In genomic region chr14:118682339-118683034, GRCm38 (mm10) we compare ENCODE assay signal across 16 mouse cellular contexts. TPM values are rescaled to one million over a fixed set of nuclear protein-coding genes. Genes with fewer than 3 reads are reported as not detected.
DNase-seq lines count a peak whose midpoint lies in the region; ATAC-seq and TF ChIP-seq lines count a peak whose summit lies in the region.
"Had no signal": no experiment of that assay in that cellular context is flagged by ENCODE, and none has a peak within 500 bp of the region (broad histone marks: within the 10 kb centered on the region; RNA-seq: fewer than 3 reads in every experiment).

No protein-coding gene starts in this region.

- no peak overlapping the region for H3K4me2 ChIP-seq in forebrain, postnatal 0 days (ENCODE audit: low read depth)
- H3K4me2 ChIP-seq: heart, embryonic 12.5 days; hindbrain, embryonic 13.5 days; limb, embryonic 15.5 days; neural tube, embryonic 15.5 days had no signal

- DNase-seq in forebrain, embryonic 10.5 days (ENCODE audit: extremely low spot score, low spot score), result no peak
- DNase-seq in forebrain, postnatal 0 days, result no peak
- peak; percentile 76 for DNase-seq in Muller cell, postnatal 12 days (ENCODE audit: inconsistent ontology term)
- DNase-seq in forelimb bud, embryonic 11.5 days (ENCODE audit: low read depth, low spot score), result peak; percentile 20
- DNase-seq in spleen, adult 18-20 months, result no peak
- DNase-seq in spleen, adult 12 weeks (ENCODE audit: low spot score), result no peak
- no peak for DNase-seq in embryo, embryonic 10.5 days (ENCODE audit: low spot score)
- DNase-seq: cerebellum, postnatal 25 days; layer of hippocampus, postnatal 36 days had no signal

- no peak for TF ChIP-seq CTCF in forebrain, postnatal 0 days (IDR thresholded peaks at IDR 0.05; ENCODE audit: low read depth)

- H3K9me3 ChIP-seq in forebrain, embryonic 10.5 days, result no peaks in the 10 kb centered on the region
- no peaks in the 10 kb centered on the region for H3K9me3 ChIP-seq in forebrain, postnatal 0 days (ENCODE audit: low read length)
- H3K9me3 ChIP-seq: G1E; heart, embryonic 12.5 days; hindbrain, embryonic 13.5 days; limb, embryonic 15.5 days; neural tube, embryonic 15.5 days had no signal

- 0 out of 2 replicates have a peak overlapping the region, but pooled peaks have one; percentile 8 for H3K27ac ChIP-seq in forebrain, embryonic 10.5 days
- H3K27ac ChIP-seq in forebrain, postnatal 0 days (ENCODE audit: low read depth, low read length), result no peak overlapping the region
- H3K27ac ChIP-seq: hindbrain, embryonic 13.5 days; limb, embryonic 15.5 days; neural tube, embryonic 15.5 days had no signal

- H3K9ac ChIP-seq in forebrain, postnatal 0 days, result no peak overlapping the region
- H3K9ac ChIP-seq: heart, embryonic 12.5 days; hindbrain, embryonic 13.5 days; limb, embryonic 15.5 days; neural tube, embryonic 15.5 days had no signal

- no peak for ATAC-seq in forebrain, postnatal 0 days
- 0 out of 2 replicates have a peak, but pooled peaks have one; percentile 35 for ATAC-seq in megakaryocyte, adult 5-6 weeks (ENCODE audit: poor library complexity, severe bottlenecking)

- no peak overlapping the region for H3K4me3 ChIP-seq in forebrain, embryonic 10.5 days
- no peak overlapping the region for H3K4me3 ChIP-seq in forebrain, postnatal 0 days (ENCODE audit: low read depth, low read length)
- H3K4me3 ChIP-seq: heart, embryonic 12.5 days; hindbrain, embryonic 13.5 days; limb, embryonic 15.5 days; megakaryocyte, embryonic 14.5 days; neural tube, embryonic 15.5 days had no signal

- H3K36me3 ChIP-seq in forebrain, embryonic 10.5 days (replicated peaks), result no peaks in the 10 kb centered on the region
- no peaks in the 10 kb centered on the region for H3K36me3 ChIP-seq in forebrain, postnatal 0 days (ENCODE audit: insufficient read depth)
- H3K36me3 ChIP-seq: heart, embryonic 12.5 days; hindbrain, embryonic 13.5 days; limb, embryonic 15.5 days; neural tube, embryonic 15.5 days had no signal

- peaks cover 11% of the 10 kb centered on the region for H3K4me1 ChIP-seq in forebrain, embryonic 10.5 days
- H3K4me1 ChIP-seq in forebrain, postnatal 0 days (ENCODE audit: insufficient read depth), result 0 out of 2 replicates have a peak, but pooled peaks cover 3% of the 10 kb centered on the region
- H3K4me1 ChIP-seq: heart, embryonic 12.5 days; hindbrain, embryonic 13.5 days; limb, embryonic 15.5 days; neural tube, embryonic 15.5 days had no signal

- WGBS in forebrain, embryonic 10.5 days, result 80% methylated on average over 10 of the region's 10 CpGs
- WGBS in forebrain, postnatal 0 days, result 50% methylated on average over 10 of the region's 10 CpGs

- H3K27me3 ChIP-seq in forebrain, embryonic 10.5 days (ENCODE audit: poor library complexity, severe bottlenecking), result no peaks in the 10 kb centered on the region
- no peaks in the 10 kb centered on the region for H3K27me3 ChIP-seq in forebrain, postnatal 0 days (ENCODE audit: insufficient read depth, low read length)
- H3K27me3 ChIP-seq: hindbrain, embryonic 13.5 days; limb, embryonic 15.5 days; megakaryocyte, embryonic 14.5 days; neural tube, embryonic 15.5 days had no signal

RNA-seq across cellular contexts. Expression of gene Abcc4, which starts 23.5 kb away (rescaled TPM):
- 3.0 and 3.6 TPM in 2 replicates for polyA plus RNA-seq in forebrain, embryonic 10.5 days (2016; fragmentation: Nextera tagmentation; extraction: Ambion mirVana)
- 1.7 and 4.1 TPM in 2 replicates for total RNA-seq in forebrain, postnatal 0 days (2014; rRNA removed)
- 1.2 and 2.0 TPM in 2 replicates for polyA plus RNA-seq in forebrain, postnatal 0 days (2015; fragmentation: Nextera tagmentation; extraction: Ambion mirVana)
- 29.8 and 32.4 TPM in 2 replicates for total RNA-seq in megakaryocyte, adult 5-6 weeks (2015)
- 24.6 and 28.5 TPM in 2 replicates for total RNA-seq in megakaryocyte, adult 5-6 weeks (2017)

Comparison
In these comparisons a context has a peak if more than half of its experiments do, and no peak if none do; other contexts are left out.
1. DNase-seq: peak in Muller cell, postnatal 12 days (single experiment) and forelimb bud, embryonic 11.5 days (single experiment); none in forebrain, embryonic 10.5 days (single experiment), forebrain, postnatal 0 days (single experiment), spleen, adult 18-20 months (0 of 2), spleen, adult 12 weeks (single experiment) and embryo, embryonic 10.5 days (single experiment).